ENCODE assay signal across 8 mouse cellular contexts in the genomic region with DNA sequence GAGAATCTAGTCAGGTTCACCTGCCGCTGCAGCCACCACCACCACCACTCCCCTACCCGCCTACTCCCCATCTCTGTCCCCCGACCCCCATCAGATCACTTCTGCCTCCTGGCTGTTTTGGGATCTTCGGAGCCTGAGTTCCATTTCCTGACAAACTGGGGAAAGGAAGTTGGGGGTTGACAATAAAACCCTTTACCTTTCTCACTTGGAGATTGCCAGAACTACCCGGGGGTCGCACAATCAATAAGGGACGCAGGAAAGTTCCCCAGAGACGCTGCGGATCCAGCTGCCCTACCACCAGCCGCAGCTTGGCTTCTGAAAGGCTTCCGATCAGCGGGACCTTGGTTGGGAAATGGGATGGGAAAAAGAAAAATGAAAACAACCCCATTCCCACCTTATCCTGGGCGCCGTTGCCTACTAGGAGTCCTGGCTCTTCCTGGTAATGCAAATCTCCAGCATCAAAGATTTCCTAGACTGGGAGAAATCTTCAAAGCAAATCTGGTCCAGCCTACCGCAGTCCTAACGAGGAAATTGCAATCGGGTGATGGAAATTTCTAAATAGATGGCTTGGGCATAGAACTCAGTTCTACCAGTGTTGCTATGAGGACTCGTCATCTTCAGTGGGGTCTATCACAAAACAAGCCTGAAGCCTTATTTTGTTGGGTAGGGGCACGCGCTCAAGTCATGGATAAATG. TPM values are rescaled to one million over a fixed set of nuclear protein-coding genes. Genes with fewer than 3 reads are reported as not detected.
DNase-seq lines count a peak whose midpoint lies in the region; ATAC-seq lines count a peak whose summit lies in the region.

No protein-coding gene starts in this region.

- no peak for ATAC-seq in kidney, embryonic 16.5 days (ENCODE audit: low FRiP score, low TSS enrichment)
- no peak for ATAC-seq in hindbrain, embryonic 14.5 days (ENCODE audit: low FRiP score)
- ATAC-seq in midbrain, embryonic 14.5 days (ENCODE audit: low FRiP score, low TSS enrichment) = no peak

- WGBS in kidney, embryonic 16.5 days = 11% methylated on average over 20 of the region's 20 CpGs
- WGBS in hindbrain, embryonic 14.5 days = 14% methylated on average over 20 of the region's 20 CpGs
- 11% methylated on average over 20 of the region's 20 CpGs for WGBS in midbrain, embryonic 14.5 days

- peak overlapping the region; percentile 67 for H3K27ac ChIP-seq in kidney, embryonic 16.5 days (ENCODE audit: low read length)
- peak overlapping the region; percentile 35 for H3K27ac ChIP-seq in brown adipose tissue, adult 24 weeks (replicated peaks; ENCODE audit: low read depth, low read length)
- peak overlapping the region; percentile 81 for H3K27ac ChIP-seq in hindbrain, embryonic 14.5 days
- peak overlapping the region; percentile 85 for H3K27ac ChIP-seq in midbrain, embryonic 14.5 days (replicated peaks; ENCODE audit: low read depth, low read length)

- no peak for DNase-seq in kidney, postnatal 4 days
- DNase-seq in hindbrain, embryonic 14.5 days (ENCODE audit: low spot score) = no peak
- no peak for DNase-seq in midbrain, embryonic 14.5 days
- DNase-seq in retina, postnatal 1 day = no peak
- DNase-seq in cerebellum, adult 9-11 months = no peak
- no peak for DNase-seq in thymus, postnatal 10 days (ENCODE audit: low spot score in 2 of 2)

- no peaks in the 10 kb centered on the region for H3K9me3 ChIP-seq in kidney, embryonic 16.5 days (ENCODE audit: low read length)
- no peaks in the 10 kb centered on the region for H3K9me3 ChIP-seq in hindbrain, embryonic 14.5 days (ENCODE audit: control insufficient read depth, low read length)
- no peaks in the 10 kb centered on the region for H3K9me3 ChIP-seq in midbrain, embryonic 14.5 days (ENCODE audit: control insufficient read depth, low read length)

- peaks cover 17% of the 10 kb centered on the region for H3K4me1 ChIP-seq in kidney, embryonic 16.5 days (ENCODE audit: insufficient read depth, low read length)
- peaks cover 6% of the 10 kb centered on the region; the same call in 1 of the 2 replicates for H3K4me1 ChIP-seq in brown adipose tissue, adult 24 weeks (ENCODE audit: control insufficient read depth, insufficient read depth, insufficient read length, low read length)
- peaks cover 18% of the 10 kb centered on the region for H3K4me1 ChIP-seq in hindbrain, embryonic 14.5 days (replicated peaks; ENCODE audit: control insufficient read depth, insufficient read depth, low read length)
- H3K4me1 ChIP-seq in midbrain, embryonic 14.5 days (ENCODE audit: control insufficient read depth, insufficient read depth, low read length) = peaks cover 17% of the 10 kb centered on the region

- peak overlapping the region; percentile 86 for H3K4me3 ChIP-seq in kidney, embryonic 16.5 days (ENCODE audit: low read length)
- H3K4me3 ChIP-seq in brown adipose tissue, adult 24 weeks (ENCODE audit: insufficient read depth, low read depth, low read length) = peak overlapping the region; percentile 64
- H3K4me3 ChIP-seq in hindbrain, embryonic 14.5 days (replicated peaks; ENCODE audit: low read length) = peak overlapping the region; percentile 59
- H3K4me3 ChIP-seq in midbrain, embryonic 14.5 days (replicated peaks; ENCODE audit: low read depth, low read length) = peak overlapping the region; percentile 68

- peak overlapping the region; percentile 63 for H3K9ac ChIP-seq in kidney, embryonic 16.5 days (replicated peaks; ENCODE audit: low read length)
- H3K9ac ChIP-seq in hindbrain, embryonic 14.5 days = peak overlapping the region; percentile 74
- peak overlapping the region; percentile 63 for H3K9ac ChIP-seq in midbrain, embryonic 14.5 days (replicated peaks; ENCODE audit: low read length)

- H3K36me3 ChIP-seq in kidney, embryonic 16.5 days (ENCODE audit: insufficient read depth, low read length) = peaks cover 19% of the 10 kb centered on the region
- H3K36me3 ChIP-seq in hindbrain, embryonic 14.5 days (replicated peaks; ENCODE audit: control insufficient read depth, insufficient read depth) = peaks cover 30% of the 10 kb centered on the region
- peaks cover 26% of the 10 kb centered on the region for H3K36me3 ChIP-seq in midbrain, embryonic 14.5 days (ENCODE audit: control insufficient read depth, insufficient read depth, low read length)

- no peaks in the 10 kb centered on the region for H3K27me3 ChIP-seq in kidney, embryonic 16.5 days (ENCODE audit: insufficient read depth, low read length)
- H3K27me3 ChIP-seq in hindbrain, embryonic 14.5 days (ENCODE audit: control insufficient read depth, insufficient read depth, low read length) = no peaks in the 10 kb centered on the region
- H3K27me3 ChIP-seq in midbrain, embryonic 14.5 days (ENCODE audit: control insufficient read depth, insufficient read depth, low read length) = no peaks in the 10 kb centered on the region

- peak overlapping the region; percentile 85 for H3K4me2 ChIP-seq in kidney, embryonic 16.5 days (replicated peaks; ENCODE audit: low read depth, low read length)
- H3K4me2 ChIP-seq in hindbrain, embryonic 14.5 days (replicated peaks) = peak overlapping the region; percentile 73
- H3K4me2 ChIP-seq in midbrain, embryonic 14.5 days (ENCODE audit: low read length) = peak overlapping the region; percentile 80

RNA-seq across cellular contexts. Expression of gene Qpctl, which starts 0.8 kb away (rescaled TPM):
- polyA plus RNA-seq in kidney, embryonic 16.5 days (2015; fragmentation: Nextera tagmentation; extraction: Ambion mirVana) = 15.1 and 16.1 TPM in 2 replicates
- polyA plus RNA-seq in brown adipose tissue, adult 24 weeks (2012; ENCODE audit: insufficient read depth, insufficient read length, missing spikeins) = 7.5 and 9.1 TPM in 2 replicates
- 19.1 and 20.3 TPM in 2 replicates for polyA plus RNA-seq in hindbrain, embryonic 14.5 days (2014; fragmentation: Nextera tagmentation; extraction: Ambion mirVana)
- polyA plus RNA-seq in midbrain, embryonic 14.5 days (2014; fragmentation: Nextera tagmentation; extraction: Ambion mirVana) = 18.5 and 20.0 TPM in 2 replicates

RNA-seq across cellular contexts. Expression of gene Snrpd2, which starts 1.2 kb away (rescaled TPM):
- 137 and 141 TPM in 2 replicates for polyA plus RNA-seq in kidney, embryonic 16.5 days (2015; fragmentation: Nextera tagmentation; extraction: Ambion mirVana)
- polyA plus RNA-seq in brown adipose tissue, adult 24 weeks (2012; ENCODE audit: insufficient read depth, insufficient read length, missing spikeins) = 30.3 and 42.2 TPM in 2 replicates
- polyA plus RNA-seq in hindbrain, embryonic 14.5 days (2014; fragmentation: Nextera tagmentation; extraction: Ambion mirVana) = 104 and 110 TPM in 2 replicates
- polyA plus RNA-seq in midbrain, embryonic 14.5 days (2014; fragmentation: Nextera tagmentation; extraction: Ambion mirVana) = 112 and 130 TPM in 2 replicates

RNA-seq across cellular contexts. Expression of gene Gipr, which starts 17.6 kb away (rescaled TPM):
- 0.37 and 0.60 TPM in 2 replicates for polyA plus RNA-seq in kidney, embryonic 16.5 days (2015; fragmentation: Nextera tagmentation; extraction: Ambion mirVana)
- polyA plus RNA-seq in brown adipose tissue, adult 24 weeks (2012; ENCODE audit: insufficient read depth, insufficient read length, missing spikeins) = 0.44 TPM in 1 of 2 replicates, not detected in the other
- polyA plus RNA-seq in hindbrain, embryonic 14.5 days (2014; fragmentation: Nextera tagmentation; extraction: Ambion mirVana) = 0.62 and 1.1 TPM in 2 replicates
- polyA plus RNA-seq in midbrain, embryonic 14.5 days (2014; fragmentation: Nextera tagmentation; extraction: Ambion mirVana) = 2.6 and 3.1 TPM in 2 replicates

RNA-seq across cellular contexts. Expression of gene Eml2, which starts 27.9 kb away (rescaled TPM):
- polyA plus RNA-seq in kidney, embryonic 16.5 days (2015; fragmentation: Nextera tagmentation; extraction: Ambion mirVana) = 12.0 and 14.5 TPM in 2 replicates
- polyA plus RNA-seq in brown adipose tissue, adult 24 weeks (2012; ENCODE audit: insufficient read depth, insufficient read length, missing spikeins) = 7.7 and 9.2 TPM in 2 replicates
- polyA plus RNA-seq in hindbrain, embryonic 14.5 days (2014; fragmentation: Nextera tagmentation; extraction: Ambion mirVana) = 3.4 and 3.6 TPM in 2 replicates
- 2.6 and 9.3 TPM in 2 replicates for polyA plus RNA-seq in midbrain, embryonic 14.5 days (2014; fragmentation: Nextera tagmentation; extraction: Ambion mirVana)

RNA-seq across cellular contexts. Expression of gene Fbxo46, which starts 28.7 kb away (rescaled TPM):
- 18.4 and 20.3 TPM in 2 replicates for polyA plus RNA-seq in kidney, embryonic 16.5 days (2015; fragmentation: Nextera tagmentation; extraction: Ambion mirVana)
- polyA plus RNA-seq in brown adipose tissue, adult 24 weeks (2012; ENCODE audit: insufficient read depth, insufficient read length, missing spikeins) = 1.7 and 3.3 TPM in 2 replicates
- 10.9 and 11.9 TPM in 2 replicates for polyA plus RNA-seq in hindbrain, embryonic 14.5 days (2014; fragmentation: Nextera tagmentation; extraction: Ambion mirVana)
- 11.3 and 13.8 TPM in 2 replicates for polyA plus RNA-seq in midbrain, embryonic 14.5 days (2014; fragmentation: Nextera tagmentation; extraction: Ambion mirVana)

Comparison
In these comparisons a context has a peak if more than half of its experiments do, and no peak if none do; other contexts are left out.
1. H3K27ac ChIP-seq: peak in every context shown above with its lines; median percentile 85 in midbrain, embryonic 14.5 days; 81 in hindbrain, embryonic 14.5 days; 67 in kidney, embryonic 16.5 days; 35 in brown adipose tissue, adult 24 weeks.